Mouse (Mus musculus) heart, adult 2 months (tissue): ENCODE data around the gene Stab2. TPM values are rescaled to one million over a fixed set of nuclear protein-coding genes. Genes with fewer than 3 reads are reported as not detected.

ENCODE experiments used
- DNase-seq, 2 experiments: peaks; one replicate each; pipeline ENCODE4 v3.0.0; 2021
- H3K27ac ChIP-seq: fragments of 200-600 bp; 2 replicates; pipeline ENCODE4 v1.8.1; 2022
- H3K27me3 ChIP-seq: fragments of 200-500 bp; 2 replicates; pipeline ENCODE4 v1.6.1; 2012; ENCODE audit warnings: mild to moderate bottlenecking, low read length, inconsistent platforms, mixed read lengths; ENCODE audit not compliant: control insufficient read depth, insufficient read depth
- H3K36me3 ChIP-seq: fragments of 200-500 bp; 2 replicates; pipeline ENCODE4 v1.6.1; 2012; ENCODE audit warnings: low read length, inconsistent platforms; ENCODE audit not compliant: control insufficient read depth, insufficient read depth
- H3K4me1 ChIP-seq: fragments of 200-500 bp; 2 replicates; pipeline ENCODE4 v1.6.1; 2011; ENCODE audit warnings: low read length; ENCODE audit not compliant: control insufficient read depth, insufficient read depth
- H3K4me3 ChIP-seq: fragments of 200-600 bp; 2 replicates; pipeline ENCODE4 v1.8.1; 2022
- H3K79me2 ChIP-seq: fragments of 200-500 bp; replicated peaks from 2 replicates; pipeline ENCODE4 v1.6.1; 2012; ENCODE audit warnings: mild to moderate bottlenecking, inconsistent platforms, low read length, moderate library complexity, mixed read lengths; ENCODE audit not compliant: control insufficient read depth, insufficient read depth
- H3K9ac ChIP-seq: fragments of 200-500 bp; 2 replicates; pipeline ENCODE4 v1.6.1; 2012; ENCODE audit warnings: low read depth, mild to moderate bottlenecking, control low read depth, inconsistent platforms, low read length, mixed read lengths
- CTCF ChIP-seq: fragments of 200-600 bp; IDR thresholded peaks from 2 replicates; pipeline ENCODE4 v1.8.1; 2022; ENCODE audit warnings: antibody characterized with exemption, mild to moderate bottlenecking, moderate library complexity
- EP300 ChIP-seq: fragments of 200-500 bp; IDR thresholded peaks from 2 replicates; pipeline ENCODE4 v1.6.1; 2011; ENCODE audit warnings: low read depth, low read length, control low read depth; ENCODE audit not compliant: insufficient read depth
- POLR2A ChIP-seq: fragments of 200-500 bp; IDR thresholded peaks from 2 replicates; pipeline ENCODE4 v1.6.1; 2011; ENCODE audit warnings: mild to moderate bottlenecking, low read depth, low read length, control low read depth; ENCODE audit not compliant: insufficient read depth
- WGBS: fragments of 180-500 bp; shearing (Covaris S2); methylation state at CpG from one replicate; pipeline ENCODE4 v1.1.7; 2018; 5-methylcytosine and 5-hydroxymethylcytosine counted together
- intact Hi-C: fragments of 180-260 bp; cut with DNase I; formaldehyde crosslinking; loops from one replicate; pipeline ENCODE4 v1.15.1; 2025
- long read RNA-seq: library from polyadenylated mRNA; stranded (forward); transcript quantifications from one replicate; pipeline ENCODE4 v2.0.0, GENCODE M21; 2021
- polyA plus RNA-seq: library from polyadenylated mRNA; depleted of rRNA; stranded (reverse); fragments of >200 nt; gene quantifications from 2 replicates; pipeline ENCODE4 v1.2.3, GENCODE M21; 2012; rRNA removed
- total RNA-seq, 2 experiments: library from RNA; stranded (reverse); gene quantifications; 2 replicates each; pipeline ENCODE4 v1.2.3; 2021

The Stab2 gene
- total RNA-seq (under 1 TPM; 0.23 to 0.29 TPM), polyA plus RNA-seq (0.29 and 0.53 TPM in 2 replicates)
- long read RNA-seq = 0 reads

DNA sequence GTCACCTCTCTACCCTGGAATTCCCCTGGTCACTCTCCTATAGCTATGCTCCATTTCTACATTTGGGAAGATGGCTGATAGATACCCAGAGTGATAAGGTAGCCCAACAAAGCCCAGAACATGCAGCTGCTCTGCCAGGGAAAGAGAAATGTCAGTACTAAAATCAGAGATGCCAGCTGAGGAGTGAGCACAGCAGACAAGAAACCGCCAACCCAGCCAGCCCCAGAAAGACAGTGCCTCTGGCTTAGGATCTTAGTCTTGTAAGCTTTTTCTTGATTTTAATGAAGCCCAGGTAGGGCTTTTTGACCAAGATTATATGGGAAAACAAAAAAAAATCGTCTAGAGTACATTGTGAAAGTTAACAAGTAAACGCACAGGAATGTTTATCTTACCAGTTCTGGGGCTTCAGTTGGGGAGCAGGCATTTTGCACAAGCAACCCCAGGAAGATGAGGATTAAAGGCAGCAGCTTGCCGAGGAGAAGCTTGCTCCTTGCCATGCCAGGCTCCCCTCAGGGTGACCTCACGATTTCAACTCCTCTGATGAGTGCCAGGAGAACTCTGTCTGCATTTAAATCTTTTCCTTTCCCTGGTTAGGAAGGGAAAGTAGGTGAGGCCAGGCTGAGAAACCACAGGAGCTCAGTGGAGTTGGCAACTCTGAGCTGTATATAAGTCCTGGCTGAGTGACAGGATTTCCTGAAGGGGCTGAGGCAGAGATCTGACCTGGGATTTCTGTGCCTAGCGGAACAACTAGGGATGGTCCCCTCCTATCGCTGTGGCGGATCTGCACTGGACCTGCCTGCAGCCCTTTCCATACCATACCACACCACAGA lies at the start of gene Stab2:
TSS of gene Stab2 (minus strand) at position 641 of the 830 bp plus-strand sequence.
- H3K36me3 ChIP-seq = no peaks in the 10 kb centered on the region
- TF ChIP-seq POLR2A = no peak
- TF ChIP-seq CTCF = no peak
- no peak for TF ChIP-seq EP300
- no peak within 1 kb of the TSS for H3K27ac ChIP-seq
- no peak within 1 kb of the TSS for H3K4me3 ChIP-seq
- no peak for DNase-seq
- H3K27me3 ChIP-seq = no peaks in the 10 kb centered on the region
- no peaks in the 10 kb centered on the region for H3K4me1 ChIP-seq
- H3K9ac ChIP-seq = no peak within 1 kb of the TSS
- intact Hi-C loops = no loop called here
- H3K79me2 ChIP-seq = no peaks in the 10 kb centered on the region
- 50% methylated on average over 8 of the region's 8 CpGs for WGBS

DNA sequence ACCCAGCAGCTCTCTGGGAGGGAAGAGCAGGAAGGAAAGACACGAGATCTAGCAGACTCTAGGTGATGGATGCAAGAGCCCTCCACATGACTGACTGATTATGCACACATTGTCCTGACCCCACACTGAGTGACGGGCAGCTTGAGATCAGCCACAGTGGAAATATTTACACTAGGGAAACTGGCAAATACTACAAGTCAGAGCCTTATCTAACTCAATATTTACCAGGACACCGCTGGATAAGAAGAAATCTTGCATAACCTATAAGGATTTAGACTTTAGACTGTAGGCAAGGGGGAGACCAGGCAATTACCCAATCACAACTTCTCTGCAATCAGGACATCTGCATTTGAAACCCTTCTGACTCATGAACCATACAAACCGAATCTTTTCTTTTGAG lies 43.9 kb upstream of the Stab2 start:
- Histone ChIP-seq H3K27ac (no peak overlapping the region), H3K4me1 (no peaks in the 10 kb centered on the region), H3K9ac (no peak overlapping the region), H3K36me3 (no peaks in the 10 kb centered on the region), H3K4me3 (no peak overlapping the region), H3K27me3 (no peaks in the 10 kb centered on the region), H3K79me2 (no peaks in the 10 kb centered on the region)
- no peak for DNase-seq
- 36% methylated on average over 4 of the region's 4 CpGs for WGBS
- intact Hi-C loops = no loop called here
- TF ChIP-seq POLR2A (no peak), EP300 (no peak), CTCF (no peak)

DNA sequence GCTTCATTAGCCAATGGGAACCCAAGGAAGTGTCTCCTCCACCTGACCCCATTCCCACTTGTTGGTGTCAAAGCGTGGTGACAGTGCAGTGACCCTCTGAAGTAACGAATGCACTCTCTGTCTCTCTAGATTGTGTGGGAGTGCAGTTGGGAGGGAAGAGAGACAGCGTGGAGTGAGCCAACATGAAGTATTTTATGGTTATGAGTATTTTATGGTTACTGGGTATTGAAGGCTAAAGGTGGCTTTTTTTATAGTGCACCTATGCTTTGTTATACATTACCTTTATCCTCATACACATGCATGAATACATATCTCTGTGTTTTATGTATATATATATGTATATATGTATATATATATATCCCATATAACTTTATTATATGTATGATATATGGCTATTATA lies 41.4 kb upstream of the Stab2 start:
- no peak for DNase-seq
- no peaks in the 10 kb centered on the region for H3K4me1 ChIP-seq
- no peaks in the 10 kb centered on the region for H3K79me2 ChIP-seq
- H3K27me3 ChIP-seq = no peaks in the 10 kb centered on the region
- H3K36me3 ChIP-seq = no peaks in the 10 kb centered on the region
- H3K4me3 ChIP-seq = no peak overlapping the region
- no peak overlapping the region for H3K27ac ChIP-seq
- TF ChIP-seq EP300 = no peak
- TF ChIP-seq CTCF = no peak
- WGBS = 73% methylated on average over 3 of the region's 3 CpGs
- intact Hi-C loops = no loop called here
- no peak overlapping the region for H3K9ac ChIP-seq

DNA sequence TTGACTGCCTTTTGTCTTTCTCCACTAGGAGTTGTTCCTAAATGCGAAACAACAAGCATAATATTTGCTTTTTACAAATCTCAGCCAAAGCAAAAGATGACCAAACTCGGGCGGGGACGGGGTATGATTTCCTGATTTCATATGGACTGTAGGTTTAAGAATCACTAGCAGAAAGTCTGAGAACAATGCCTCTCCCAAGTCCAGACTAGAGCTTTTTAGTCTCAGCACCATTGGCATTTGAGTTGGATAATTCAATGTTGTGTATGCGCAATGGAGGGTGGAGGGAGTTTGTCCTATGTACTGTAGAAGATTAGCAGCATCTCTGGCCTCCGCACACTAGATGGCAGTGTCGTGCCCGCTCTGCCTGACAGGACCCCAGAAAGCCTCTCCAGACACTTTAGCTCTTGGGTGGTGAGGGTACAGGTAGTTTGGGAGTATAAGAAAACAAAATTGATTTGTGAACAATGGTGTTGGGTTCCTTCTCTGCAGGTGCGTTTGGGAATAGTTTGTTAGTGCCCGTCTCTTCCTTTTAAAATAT lies 39.2 kb upstream of the Stab2 start:
- Histone ChIP-seq H3K79me2 (no peaks in the 10 kb centered on the region), H3K27ac (no peak overlapping the region), H3K4me1 (no peaks in the 10 kb centered on the region), H3K36me3 (no peaks in the 10 kb centered on the region), H3K4me3 (no peak overlapping the region), H3K27me3 (no peaks in the 10 kb centered on the region), H3K9ac (no peak overlapping the region)
- TF ChIP-seq POLR2A (no peak), EP300 (no peak), CTCF (no peak)
- 83% methylated on average over 10 of the region's 10 CpGs for WGBS
- intact Hi-C loops = no loop called here
- no peak for DNase-seq

DNA sequence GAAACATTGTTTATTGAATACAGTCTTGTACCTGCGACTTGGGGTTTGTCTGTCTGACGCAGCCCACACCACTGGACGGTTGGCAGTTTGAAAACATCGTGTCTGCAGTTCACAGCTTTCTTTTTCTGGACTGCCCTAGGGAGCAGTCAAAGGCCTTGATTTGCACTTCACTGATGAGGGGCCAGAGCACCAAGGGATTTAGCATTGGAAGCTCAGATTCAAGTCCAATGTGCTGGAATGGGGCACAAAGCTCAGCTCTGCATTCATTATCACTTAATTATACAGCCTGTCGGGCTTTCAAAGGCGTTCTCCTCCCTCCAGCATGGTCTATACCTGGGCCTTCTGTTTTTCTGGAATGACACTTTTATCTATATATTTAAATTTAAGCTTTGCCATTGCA lies 38.6 kb upstream of the Stab2 start:
- no peak for TF ChIP-seq CTCF
- TF ChIP-seq EP300 = no peak
- H3K36me3 ChIP-seq = no peaks in the 10 kb centered on the region
- intact Hi-C loops = no loop called here
- no peaks in the 10 kb centered on the region for H3K79me2 ChIP-seq
- no peak overlapping the region for H3K27ac ChIP-seq
- DNase-seq = no peak
- no peaks in the 10 kb centered on the region for H3K27me3 ChIP-seq
- no peak overlapping the region for H3K9ac ChIP-seq
- WGBS = 37% methylated on average over 6 of the region's 6 CpGs
- no peak overlapping the region for H3K4me3 ChIP-seq
- H3K4me1 ChIP-seq = no peaks in the 10 kb centered on the region

DNA sequence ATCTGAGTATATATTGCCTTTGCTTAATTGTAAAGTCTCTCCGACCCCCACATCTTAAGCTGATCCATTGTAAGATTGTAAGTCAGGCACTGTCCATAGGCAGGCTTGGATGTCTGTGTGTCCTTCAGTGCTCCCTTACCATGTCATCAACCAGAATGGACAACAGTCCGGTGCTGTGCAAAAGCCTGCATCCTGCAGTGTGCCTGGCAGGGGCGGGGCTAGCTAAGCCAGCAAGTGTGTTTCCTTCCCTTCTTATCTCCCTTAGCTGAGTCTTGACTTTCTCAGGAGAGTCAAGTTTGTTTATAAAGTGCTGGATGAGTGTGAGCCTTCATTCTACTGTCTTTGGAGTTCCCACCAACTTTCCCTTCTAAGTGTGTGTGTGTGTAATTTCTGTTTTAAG lies 37.4 kb upstream of the Stab2 start:
- no peaks in the 10 kb centered on the region for H3K36me3 ChIP-seq
- no peak overlapping the region for H3K9ac ChIP-seq
- intact Hi-C loops = no loop called here
- no peaks in the 10 kb centered on the region for H3K79me2 ChIP-seq
- no peak for DNase-seq
- no peaks in the 10 kb centered on the region for H3K27me3 ChIP-seq
- no peak overlapping the region for H3K27ac ChIP-seq
- 31% methylated on average over 3 of the region's 3 CpGs for WGBS
- no peak for TF ChIP-seq CTCF
- TF ChIP-seq EP300 = no peak
- no peak for TF ChIP-seq POLR2A
- no peak overlapping the region for H3K4me3 ChIP-seq
- no peaks in the 10 kb centered on the region for H3K4me1 ChIP-seq
